Mouse (Mus musculus): ENCODE results near the gene Cygb. TPM values are rescaled to one million over a fixed set of nuclear protein-coding genes. Genes with fewer than 3 reads are reported as not detected.
A peak's percentile ranks its signal among the peaks of the same experiment; 100 is the strongest.
"Not testable (repeated sequence)": the region's sequence is repeated elsewhere in the genome, so short reads cannot be mapped to it uniquely, and the experiment has no call there.

Cygb gene
- total RNA-seq, 2 experiments from 2014 or later = 25.0 to 36.5 TPM

GRCm38 (mm10) chr11:116615735-116616437 is 38.2 kb downstream of the Cygb start:
- peak; percentile 41 to 55 for DNase-seq

GRCm38 (mm10) chr11:116613234-116613633 is 40.9 kb downstream of the Cygb start:
- DNase-seq = no peak

DNA sequence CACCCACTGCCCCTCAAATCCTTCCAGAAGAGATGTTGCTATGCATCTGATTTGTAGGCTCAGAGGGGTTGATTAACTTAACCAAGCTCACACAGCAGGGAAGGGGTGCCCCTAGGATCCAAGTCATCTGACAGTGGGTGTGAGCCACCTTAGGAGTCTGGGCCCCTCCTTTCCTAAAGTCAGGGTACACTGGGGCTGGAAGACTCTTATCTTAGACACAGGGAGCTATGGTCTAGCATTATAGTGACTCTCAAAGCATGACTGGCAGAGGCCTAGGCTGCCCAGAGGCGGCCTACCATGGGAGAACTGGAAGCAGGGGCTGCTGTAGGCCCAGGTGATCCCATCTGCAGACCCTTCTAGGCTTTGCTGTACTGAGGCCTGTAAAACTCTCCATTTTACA is 41.6 kb downstream of the Cygb start:
- no peak for DNase-seq

GRCm38 (mm10) chr11:116611883-116612282 is 42.2 kb downstream of the Cygb start:
- no peak for DNase-seq

DNA sequence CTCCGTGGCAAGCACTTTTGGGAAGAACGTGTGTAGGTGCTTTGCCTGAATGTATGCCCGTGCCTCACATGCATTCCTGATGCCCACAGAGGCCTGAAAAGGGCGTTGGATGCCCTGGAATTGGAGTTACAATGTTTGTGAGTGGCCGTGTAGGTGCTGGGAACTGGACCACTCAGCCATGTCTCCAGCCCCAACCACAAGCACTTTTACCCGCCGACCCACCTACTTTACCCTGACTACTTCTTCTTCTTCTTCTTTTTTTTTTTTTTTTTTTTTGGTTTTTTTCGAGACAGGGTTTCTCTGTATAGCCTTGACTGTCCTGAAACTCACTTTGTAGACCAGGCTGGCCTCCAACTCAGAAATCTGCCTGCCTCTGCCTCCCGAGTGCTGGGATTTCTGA is 42.9 kb downstream of the Cygb start:
- not testable (repeated sequence) for DNase-seq

- DNase-seq = no peak
Observed at GRCm38 (mm10) chr11:116609965-116610630, 44.0 kb downstream of the Cygb start.

DNA sequence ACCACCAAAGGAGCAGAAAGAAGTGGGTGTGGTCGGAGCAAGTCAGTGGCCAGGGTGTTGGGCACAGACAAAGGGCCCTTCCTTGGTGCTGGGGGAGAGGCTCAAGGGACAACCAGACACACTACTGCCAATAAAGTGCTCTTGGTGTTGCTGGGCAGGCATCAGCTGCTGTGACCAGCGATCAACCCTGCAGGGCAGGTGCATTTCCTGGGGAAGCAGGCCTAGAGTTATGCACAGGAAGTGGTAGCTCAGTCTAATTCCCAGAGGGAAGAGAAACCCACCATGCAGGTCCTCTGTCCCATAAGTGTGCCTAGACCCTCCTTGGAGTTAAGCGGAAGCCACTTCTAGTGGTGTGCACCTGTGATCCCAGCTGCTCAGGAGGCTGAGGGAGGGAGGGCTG is 46.4 kb downstream of the Cygb start:
- DNase-seq = no peak

DNA sequence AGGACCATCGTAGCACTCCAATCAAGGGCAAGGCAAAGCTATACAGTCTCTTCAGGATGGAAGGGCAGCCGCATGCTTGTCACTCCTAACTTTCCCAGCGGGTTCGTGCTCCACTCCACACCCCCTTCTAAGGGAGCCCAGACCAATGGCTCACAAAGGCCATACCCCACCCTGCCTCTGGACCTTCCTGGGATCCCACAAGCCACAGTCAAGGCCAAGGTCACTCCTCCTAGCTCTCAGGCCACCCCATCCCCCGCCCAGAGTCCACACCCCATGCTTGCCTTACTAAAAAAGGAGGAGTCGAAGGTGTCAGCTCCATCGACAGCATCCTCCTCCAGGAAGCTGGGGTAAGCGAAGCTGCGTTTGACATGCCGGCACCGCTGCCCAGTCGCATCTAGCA is 50.0 kb downstream of the Cygb start:
- DNase-seq = peak in 1 of 2 experiments; percentile 34

DNA sequence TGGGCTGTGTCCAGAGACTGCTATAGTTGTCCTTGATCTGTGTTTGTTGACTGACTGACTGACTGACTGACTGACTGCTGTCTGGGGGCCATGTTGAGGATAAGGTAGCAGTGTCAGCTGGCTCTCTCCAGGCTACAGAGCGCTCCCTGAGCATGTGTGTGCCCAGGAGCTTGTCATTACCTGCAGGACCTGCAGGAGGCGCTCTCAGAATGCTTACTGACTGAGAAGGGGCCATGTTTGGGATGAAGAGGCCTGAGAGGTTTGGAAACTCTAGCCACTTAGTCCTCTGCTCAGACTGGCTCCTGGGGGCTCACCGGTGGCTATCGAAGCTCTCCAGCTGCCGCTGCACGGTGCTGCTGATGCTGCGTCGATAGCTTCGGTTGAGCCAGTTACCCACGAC is 50.8 kb downstream of the Cygb start:
- peak in 1 of 2 experiments; percentile 54 for DNase-seq

DNA sequence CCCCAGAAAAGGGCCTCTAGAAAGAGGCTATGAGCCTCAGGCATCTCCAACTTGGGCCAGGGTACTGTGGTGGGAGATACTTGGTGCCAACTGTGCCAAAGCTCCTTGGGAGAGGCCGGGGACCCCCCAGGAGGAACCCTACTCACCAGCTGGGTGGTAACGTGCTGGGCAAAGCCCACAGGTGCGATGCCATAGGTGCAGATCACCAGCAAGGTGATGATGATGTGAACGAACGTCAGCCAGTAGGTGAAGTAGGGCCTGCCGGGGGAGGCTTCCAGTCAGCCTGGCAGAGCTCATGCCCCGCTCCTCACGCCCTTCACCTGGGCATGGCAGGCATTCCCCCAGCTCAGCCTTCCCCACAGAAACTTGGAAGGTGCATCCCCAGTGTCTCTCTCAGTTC is 52.1 kb downstream of the Cygb start:
- no peak for DNase-seq

- DNase-seq = no peak
Observed at GRCm38 (mm10) chr11:116601166-116601565, 52.9 kb downstream of the Cygb start.

- DNase-seq = no peak
Observed at GRCm38 (mm10) chr11:116599230-116599629, 54.9 kb downstream of the Cygb start.

DNA sequence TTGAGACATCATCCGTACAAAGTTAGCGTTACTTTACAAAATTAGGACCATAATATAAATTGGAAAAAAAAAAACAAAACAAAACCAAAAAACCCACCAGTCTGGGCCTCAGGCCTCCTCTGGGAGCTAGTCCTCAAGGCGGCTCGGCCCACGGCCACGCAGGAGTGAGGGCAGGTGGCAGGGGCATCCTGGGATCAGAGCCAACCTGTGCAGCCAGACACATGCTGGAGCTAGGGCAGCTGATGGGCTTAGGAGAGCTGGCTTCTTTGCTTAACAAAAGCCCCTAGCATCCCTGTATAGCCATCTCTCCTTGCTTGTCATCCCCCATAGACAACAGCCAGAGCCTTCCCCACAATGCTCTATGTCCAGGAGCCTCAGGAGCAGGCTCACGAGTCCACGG is 55.9 kb downstream of the Cygb start:
- DNase-seq = no peak

DNA sequence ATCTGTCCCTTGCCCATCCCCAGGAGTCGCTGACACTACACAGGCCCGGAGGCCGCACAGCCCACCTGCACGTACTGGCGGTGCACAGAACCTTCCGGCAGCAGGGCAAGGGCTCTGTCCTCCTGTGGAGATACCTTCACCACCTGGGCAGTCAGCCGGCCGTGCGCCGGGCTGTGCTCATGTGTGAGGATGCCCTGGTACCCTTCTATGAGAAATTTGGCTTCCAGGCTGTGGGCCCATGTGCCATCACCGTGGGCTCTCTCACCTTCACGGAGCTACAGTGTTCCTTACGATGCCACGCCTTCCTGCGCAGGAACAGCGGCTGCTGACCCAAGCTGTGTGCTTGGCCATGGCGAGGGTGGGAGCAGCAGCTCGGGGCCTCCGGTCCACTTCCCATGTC is 57.3 kb downstream of the Cygb start:
- DNase-seq = no peak

Other genes starting within 250 kb of the Cygb start
- 1 to 10 TPM; 8.1 TPM for gene Rnf157, start 241.3 kb downstream of the Cygb start, total RNA-seq (2021)
- gene Ubald2, start 220.2 kb downstream of the Cygb start, total RNA-seq (2021) = 10 to 100 TPM; 30.9 to 42.6 TPM
- gene Qrich2, start 188.1 kb downstream of the Cygb start, total RNA-seq (2021) = not detected
- 10 to 100 TPM; 84.6 to 87.0 TPM for gene Prpsap1, start 160.1 kb downstream of the Cygb start, total RNA-seq (2021)
- 1 to 10 TPM; 1.7 to 3.4 TPM for gene Sphk1, start 123.4 kb downstream of the Cygb start, total RNA-seq (2021)
- gene Ube2o, start 72.9 kb downstream of the Cygb start, total RNA-seq (2021) = 10 to 100 TPM; 26.6 to 29.3 TPM
- not detected for gene Aanat, start 67.9 kb downstream of the Cygb start, total RNA-seq (2021)
- gene Rhbdf2, start 27.3 kb downstream of the Cygb start, total RNA-seq (2021) = 10 to 100 TPM; 12.5 to 17.5 TPM
- gene Prcd, start 779 bp downstream of the Cygb start, total RNA-seq (2021) = 10 to 100 TPM in 1 of 2 experiments, 1 to 10 TPM in 1; 9.6 to 14.1 TPM
- gene St6galnac1, start 121.2 kb upstream of the Cygb start, total RNA-seq (2021) = under 1 TPM in 1 of 2 experiments, not detected in 1; 0.33 TPM
- 10 to 100 TPM; 38.6 to 52.5 TPM for gene Mxra7, start 173.7 kb upstream of the Cygb start, total RNA-seq (2021)
- 10 to 100 TPM; 31.2 to 36.2 TPM for gene Mettl23, start 189.0 kb upstream of the Cygb start, total RNA-seq (2021)
- gene Jmjd6, start 189.1 kb upstream of the Cygb start, total RNA-seq (2021) = 10 to 100 TPM; 33.0 to 46.7 TPM
- gene Mfsd11, start 198.1 kb upstream of the Cygb start, total RNA-seq (2021) = 10 to 100 TPM; 33.7 to 35.2 TPM
- 100 to 1,000 TPM; 235 to 275 TPM for gene Srsf2, start 198.8 kb upstream of the Cygb start, total RNA-seq (2021)